Mouse (Mus musculus): ENCODE measurements around the gene Olfr834. TPM values are rescaled to one million over a fixed set of nuclear protein-coding genes. Genes with fewer than 3 reads are reported as not detected.

Olfr834 gene
- polyA plus RNA-seq (2017; shearing (Covaris generic)) = not detected

DNA sequence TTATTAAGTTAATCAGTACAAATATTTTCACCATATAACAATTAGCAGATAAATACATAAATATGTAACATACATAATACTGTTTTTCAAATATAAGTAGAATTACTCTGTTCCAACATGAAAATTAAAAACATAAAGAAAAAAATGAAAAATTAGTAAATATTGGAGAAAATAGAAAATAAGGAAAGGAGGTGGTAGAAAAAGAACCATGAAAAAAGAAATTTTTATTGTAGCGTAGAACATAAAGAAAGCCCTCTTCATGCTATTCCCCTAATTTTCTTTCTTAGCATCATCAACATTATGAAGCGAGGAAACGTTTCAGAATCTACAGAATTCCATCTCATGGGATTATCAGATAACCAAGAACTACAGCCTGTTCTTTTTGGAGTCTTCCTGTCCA is at the start of gene Olfr834:
Olfr834 (plus strand) TSS at position 301 of the 400 bp plus-strand sequence.

DNA sequence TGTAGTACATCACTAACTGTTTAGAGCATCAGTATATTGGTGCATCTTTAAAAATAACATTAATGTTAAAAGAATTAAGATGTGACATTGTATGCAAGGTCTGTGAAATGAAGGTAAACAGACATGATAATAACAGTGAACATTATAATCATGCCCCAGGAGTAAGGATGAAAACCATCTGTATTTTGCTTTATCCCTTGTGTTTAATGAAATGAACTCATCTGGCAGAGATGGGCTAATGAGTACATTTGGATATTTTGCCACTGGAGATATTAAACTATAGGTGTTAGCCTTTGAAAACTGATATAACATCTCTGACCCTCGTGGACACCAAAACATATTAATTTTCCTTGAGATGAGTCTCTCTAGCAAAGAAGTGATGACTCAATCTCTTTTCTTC is 44.6 kb downstream of the Olfr834 start, which contains the start of gene Olfr835:
Olfr835 (plus strand) TSS at position 301 of the 400 bp plus-strand sequence.

Other genes with a start within 250 kb of the Olfr834 start
- 0.10 TPM for gene Olfr24, start 224.0 kb upstream of the Olfr834 start, polyA plus RNA-seq (2017; shearing (Covaris generic))
- not detected for gene Olfr828, start 168.5 kb upstream of the Olfr834 start, polyA plus RNA-seq (2017; shearing (Covaris generic))
- not detected for gene Olfr829, start 133.1 kb upstream of the Olfr834 start, polyA plus RNA-seq (2017; shearing (Covaris generic))
- not detected for gene Olfr830, start 113.3 kb upstream of the Olfr834 start, polyA plus RNA-seq (2017; shearing (Covaris generic))
- not detected for gene Olfr832, start 50.9 kb upstream of the Olfr834 start, polyA plus RNA-seq (2017; shearing (Covaris generic))
- gene Olfr835, start 44.7 kb downstream of the Olfr834 start, polyA plus RNA-seq (2017; shearing (Covaris generic)) = not detected
- gene Olfr836, start 132.4 kb downstream of the Olfr834 start, polyA plus RNA-seq (2017; shearing (Covaris generic)) = 0.14 TPM
- not detected for gene Olfr837, start 148.3 kb downstream of the Olfr834 start, polyA plus RNA-seq (2017; shearing (Covaris generic))
- not detected for gene Olfr839-ps1, start 189.3 kb downstream of the Olfr834 start, polyA plus RNA-seq (2017; shearing (Covaris generic))